Mouse (Mus musculus): ENCODE measurements around the gene Nanos1. TPM values are rescaled to one million over a fixed set of nuclear protein-coding genes. Genes with fewer than 3 reads are reported as not detected.

Gene Nanos1
- polyA plus RNA-seq, 1 experiment = 0.38 TPM

- peak overlapping the region; percentile 89 for H3K4me2 ChIP-seq (ENCODE audit: low read depth)
- no peaks in the 10 kb centered on the region for H3K79me2 ChIP-seq (ENCODE audit: control insufficient read depth, insufficient read depth)
- peak overlapping the region; percentile 14 for H3K4me3 ChIP-seq
- H3ac ChIP-seq (ENCODE audit: control insufficient read depth, insufficient read length) = peak overlapping the region; percentile 14
- no peaks in the 10 kb centered on the region for H3K27me3 ChIP-seq (ENCODE audit: control insufficient read depth, insufficient read depth, insufficient read length)
- no peak for TF ChIP-seq MAX (IDR thresholded peaks at IDR 0.05; ENCODE audit: low read depth)
- TF ChIP-seq POLR2A (IDR thresholded peaks at IDR 0.05; ENCODE audit: insufficient read length, low read depth) = peak; percentile 1
- H3K36me3 ChIP-seq (ENCODE audit: control insufficient read depth, insufficient read depth) = peaks cover 10% of the 10 kb centered on the region
Measured at GRCm38 (mm10) chr19:60757099-60757785, 1.5 kb downstream of the Nanos1 start.

DNA sequence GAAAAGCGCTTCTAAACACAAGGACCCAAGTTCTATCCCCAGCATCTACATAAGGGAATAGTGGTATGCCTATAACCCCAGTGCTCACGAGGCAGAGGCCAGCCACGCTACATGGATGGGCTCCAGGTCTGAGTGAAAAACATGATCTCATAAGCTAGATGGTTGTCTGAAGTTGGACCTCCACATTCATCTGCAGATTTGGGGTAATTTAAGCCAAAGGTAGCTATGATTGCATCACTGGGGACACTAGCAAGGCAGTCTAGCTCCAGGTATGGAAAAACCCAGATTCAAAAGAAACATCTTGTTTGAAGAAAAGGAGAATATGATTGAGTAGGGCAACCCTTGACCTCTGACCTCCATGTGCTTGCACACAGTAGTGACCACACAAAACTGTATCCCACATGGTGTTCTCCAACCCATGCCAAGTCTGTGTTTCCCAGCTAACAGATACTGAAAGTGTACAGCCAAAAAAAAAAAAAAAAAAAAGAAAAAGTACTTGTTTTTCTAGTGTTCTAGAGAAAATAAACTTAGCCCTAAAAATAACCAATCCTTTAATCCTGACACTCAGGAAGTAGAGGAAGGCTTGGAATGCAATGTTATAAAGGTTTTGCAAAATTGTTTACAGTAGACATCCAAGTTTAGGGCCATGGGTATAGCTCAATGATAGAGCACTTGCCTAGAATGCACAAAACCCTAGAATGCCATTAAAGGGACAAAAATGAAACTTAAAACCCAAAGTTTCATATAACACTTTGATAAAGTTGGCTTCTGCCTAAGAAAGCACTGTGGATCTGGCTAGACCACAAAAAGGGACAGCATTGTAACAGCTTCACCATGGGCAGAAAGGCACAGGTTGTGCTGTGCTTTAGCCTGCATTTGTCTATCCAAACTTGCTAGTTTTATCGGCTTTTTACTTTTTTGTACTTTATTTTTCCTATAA lies 3.4 kb downstream of the Nanos1 start:
- Histone ChIP-seq H3K36me3 (ENCODE audit: control insufficient read depth, insufficient read depth) (peaks cover 29% of the 10 kb centered on the region), H3K79me2 (ENCODE audit: control insufficient read depth, insufficient read depth) (no peaks in the 10 kb centered on the region), H3K4me2 (ENCODE audit: low read depth) (no peak overlapping the region), H3ac (ENCODE audit: control insufficient read depth, insufficient read length) (no peak overlapping the region), H3K27me3 (ENCODE audit: control insufficient read depth, insufficient read depth, insufficient read length) (no peaks in the 10 kb centered on the region), H3K4me3 (no peak overlapping the region)
- TF ChIP-seq MAX (IDR thresholded peaks at IDR 0.05; ENCODE audit: low read depth) = no peak
- TF ChIP-seq POLR2AphosphoS2 (IDR thresholded peaks at IDR 0.05; ENCODE audit: insufficient read length, low read depth) = peak; percentile 41

GRCm38 (mm10) chr19:60773366-60773765 lies 17.6 kb downstream of the Nanos1 start:
- Histone ChIP-seq H3K27me3 (ENCODE audit: control insufficient read depth, insufficient read depth, insufficient read length) (no peaks in the 10 kb centered on the region), H3ac (ENCODE audit: control insufficient read depth, insufficient read length) (no peak overlapping the region), H3K4me3 (no peak overlapping the region), H3K79me2 (ENCODE audit: control insufficient read depth, insufficient read depth) (peaks cover 51% of the 10 kb centered on the region), H3K36me3 (ENCODE audit: control insufficient read depth, insufficient read depth) (peaks cover 89% of the 10 kb centered on the region), H3K4me2 (ENCODE audit: low read depth) (no peak overlapping the region)
- TF ChIP-seq MYOG (IDR thresholded peaks at IDR 0.05; ENCODE audit: control insufficient read depth in 1 of 3, insufficient read depth in 1 of 3, insufficient read length in 2 of 3, low read depth in 2 of 3) = no peak
- TF ChIP-seq MAX (IDR thresholded peaks at IDR 0.05; ENCODE audit: low read depth) = no peak
- TF ChIP-seq TCF3 (IDR thresholded peaks at IDR 0.05; ENCODE audit: insufficient read length, low read depth) = no peak
- no peak for TF ChIP-seq TCF12 (IDR thresholded peaks at IDR 0.05; ENCODE audit: insufficient read depth, poor library complexity, severe bottlenecking)
- no peak for TF ChIP-seq CEBPB (IDR thresholded peaks at IDR 0.05; ENCODE audit: insufficient read depth, poor library complexity, severe bottlenecking)
- no peak for TF ChIP-seq POLR2A (IDR thresholded peaks at IDR 0.05; ENCODE audit: insufficient read length, low read depth)
- TF ChIP-seq SRF (IDR thresholded peaks at IDR 0.05; ENCODE audit: control insufficient read depth, insufficient read length, low read depth) = no peak
- TF ChIP-seq POLR2AphosphoS2 (IDR thresholded peaks at IDR 0.05; ENCODE audit: insufficient read length, low read depth) = no peak

DNA sequence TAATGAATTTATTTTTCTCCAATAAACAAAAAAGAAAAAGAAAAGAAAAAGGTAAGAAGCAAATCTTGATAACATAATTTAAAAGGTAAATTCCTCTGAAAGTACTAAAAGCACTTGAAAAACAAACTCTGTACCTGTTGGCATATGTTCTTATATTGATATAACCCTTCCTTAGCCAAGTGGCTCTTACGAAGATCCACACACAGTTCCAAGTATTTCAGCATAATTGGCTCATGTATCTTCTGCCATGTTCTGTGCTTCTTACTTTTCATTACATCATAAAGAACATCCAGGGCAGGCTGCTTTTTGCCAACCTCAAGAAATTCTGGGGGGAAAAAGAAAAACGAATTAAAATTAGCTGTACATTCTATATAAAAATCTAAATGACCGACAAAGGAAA lies 26.2 kb downstream of the Nanos1 start:
- Histone ChIP-seq H3K4me3 (no peak overlapping the region), H3K4me2 (ENCODE audit: low read depth) (no peak overlapping the region), H3K36me3 (ENCODE audit: control insufficient read depth, insufficient read depth) (peaks cover 54% of the 10 kb centered on the region), H3K79me2 (ENCODE audit: control insufficient read depth, insufficient read depth) (peaks cover 94% of the 10 kb centered on the region), H3K27me3 (ENCODE audit: control insufficient read depth, insufficient read depth, insufficient read length) (no peaks in the 10 kb centered on the region), H3ac (ENCODE audit: control insufficient read depth, insufficient read length) (no peak overlapping the region)
- TF ChIP-seq USF1 (IDR thresholded peaks at IDR 0.05; ENCODE audit: low read depth) (no peak), CEBPB (IDR thresholded peaks at IDR 0.05; ENCODE audit: insufficient read depth, poor library complexity, severe bottlenecking) (peak; percentile 41; the same call in 1 of the 2 replicates)

GRCm38 (mm10) chr19:60784712-60785111 lies 28.9 kb downstream of the Nanos1 start:
- TF ChIP-seq TCF12 (IDR thresholded peaks at IDR 0.05; ENCODE audit: insufficient read depth, poor library complexity, severe bottlenecking) (no peak), POLR2A (IDR thresholded peaks at IDR 0.05; ENCODE audit: insufficient read length, low read depth) (no peak), CEBPB (IDR thresholded peaks at IDR 0.05; ENCODE audit: insufficient read depth, poor library complexity, severe bottlenecking) (no peak), POLR2AphosphoS2 (IDR thresholded peaks at IDR 0.05; ENCODE audit: insufficient read length, low read depth) (no peak), TCF3 (IDR thresholded peaks at IDR 0.05; ENCODE audit: insufficient read length, low read depth) (no peak), MYOG (IDR thresholded peaks at IDR 0.05; ENCODE audit: control insufficient read depth in 1 of 3, insufficient read depth in 1 of 3, insufficient read length in 2 of 3, low read depth in 2 of 3) (no peak), USF1 (IDR thresholded peaks at IDR 0.05; ENCODE audit: low read depth) (no peak), REST (IDR thresholded peaks at IDR 0.05; ENCODE audit: insufficient read depth, insufficient read length) (no peak), MYOD1 (IDR thresholded peaks at IDR 0.05; ENCODE audit: control insufficient read depth in 1 of 3, insufficient read length in 2 of 3, low read depth in 2 of 3) (no peak), SRF (IDR thresholded peaks at IDR 0.05; ENCODE audit: control insufficient read depth, insufficient read length, low read depth) (no peak), E2F4 (IDR thresholded peaks at IDR 0.05; ENCODE audit: insufficient read depth) (no peak), MAX (IDR thresholded peaks at IDR 0.05; ENCODE audit: low read depth) (no peak)
- H3K4me3 ChIP-seq = no peak overlapping the region
- no peak overlapping the region for H3K4me2 ChIP-seq (ENCODE audit: low read depth)
- peaks cover 100% of the 10 kb centered on the region for H3K79me2 ChIP-seq (ENCODE audit: control insufficient read depth, insufficient read depth)
- no peak overlapping the region for H3ac ChIP-seq (ENCODE audit: control insufficient read depth, insufficient read length)
- no peaks in the 10 kb centered on the region for H3K27me3 ChIP-seq (ENCODE audit: control insufficient read depth, insufficient read depth, insufficient read length)
- H3K36me3 ChIP-seq (ENCODE audit: control insufficient read depth, insufficient read depth) = peaks cover 28% of the 10 kb centered on the region
